Mouse (Mus musculus) liver, embryonic 14 days (tissue): ENCODE data around the gene Sgk2. TPM values are rescaled to one million over a fixed set of nuclear protein-coding genes. Genes with fewer than 3 reads are reported as not detected.

ENCODE experiments used
- polyA plus RNA-seq: library from polyadenylated mRNA; depleted of rRNA; stranded (reverse); fragments of >200 nt; gene quantifications from 2 replicates; pipeline ENCODE4 v1.2.3, GENCODE M21; 2012; rRNA removed

Sgk2 gene
- polyA plus RNA-seq, result 1.7 and 2.2 TPM in 2 replicates

GRCm38 (mm10) chr2:162987218-162987617, at the start of gene Sgk2:
TSS of gene Sgk2 (plus strand) at chr2:162987330.

GRCm38 (mm10) chr2:162943148-162943846, 43.8 kb upstream of the Sgk2 start, which contains the start of gene L3mbtl1:
TSS of gene L3mbtl1 (plus strand) at chr2:162943472.

GRCm38 (mm10) chr2:163016916-163017743, 30.0 kb downstream of the Sgk2 start, which contains the start of gene Ift52:
TSS of gene Ift52 (plus strand) at chr2:163017354.

DNA sequence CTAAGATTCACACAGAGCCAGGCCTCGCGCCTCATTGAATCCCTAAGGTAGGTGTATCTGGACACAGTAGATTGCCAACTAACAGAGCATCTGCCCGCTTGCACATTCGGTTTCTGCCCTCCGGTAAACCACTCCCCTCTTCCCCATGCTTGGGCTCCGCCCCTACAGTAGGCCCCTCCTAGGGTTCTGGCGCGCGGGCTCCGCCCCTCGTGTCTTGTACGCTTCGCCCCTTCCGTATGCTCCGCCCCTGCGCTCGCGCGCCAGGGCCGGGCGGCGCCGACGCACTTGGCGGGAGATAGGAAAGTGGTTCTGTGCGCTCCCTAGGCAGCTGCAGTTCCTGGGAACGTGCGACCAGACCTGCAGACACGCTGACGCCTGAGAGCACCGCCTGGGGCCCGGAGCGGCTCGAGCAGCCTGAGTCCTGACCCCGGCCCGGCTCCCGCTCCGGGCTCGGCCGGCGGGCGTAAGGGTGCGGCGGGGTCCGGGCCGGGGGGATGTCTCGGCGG, 67.3 kb downstream of the Sgk2 start, which contains the start of gene Mybl2:
TSS of gene Mybl2 (plus strand) at position 353 of the 506 bp plus-strand sequence.

Other genes starting within 250 kb of the Sgk2 start
- gene Srsf6, start 55.8 kb upstream of the Sgk2 start, polyA plus RNA-seq, result 117 and 129 TPM in 2 replicates
- 0.09 and 0.10 TPM in 2 replicates for gene L3mbtl1, start 43.9 kb upstream of the Sgk2 start, polyA plus RNA-seq
- gene Ift52, start 30.0 kb downstream of the Sgk2 start, polyA plus RNA-seq, result 10.9 and 12.1 TPM in 2 replicates
- gene Mybl2, start 67.4 kb downstream of the Sgk2 start, polyA plus RNA-seq, result 30.3 and 35.9 TPM in 2 replicates
- gene Gtsf1l, start 100.5 kb downstream of the Sgk2 start, polyA plus RNA-seq, result not detected in 2 replicates
- 0.70 and 0.76 TPM in 2 replicates for gene Tox2, start 215.8 kb downstream of the Sgk2 start, polyA plus RNA-seq